Mouse (Mus musculus) E14TG2a.4 (cell line): ENCODE measurements around the gene Zc3hc1.
A peak's percentile ranks its signal among the peaks of the same experiment; 100 is the strongest.

ENCODE experiments used
- H3K27me3 ChIP-seq: 2 replicates; pipeline ENCODE4 v1.6.1; 2014; ENCODE audit warnings: low read length, control low read depth; ENCODE audit not compliant: insufficient read depth
- H3K36me3 ChIP-seq: 2 replicates; pipeline ENCODE4 v1.6.1; 2014; ENCODE audit warnings: low read length, control low read depth; ENCODE audit not compliant: insufficient read depth
- H3K4me1 ChIP-seq: replicated peaks from 2 replicates; pipeline ENCODE4 v1.6.1; 2014; ENCODE audit warnings: low read depth, low read length, control low read depth
- H3K4me3 ChIP-seq: replicated peaks from 2 replicates; pipeline ENCODE4 v1.5.1; 2014; ENCODE audit warnings: mild to moderate bottlenecking, low read length
- H3K9me3 ChIP-seq: 2 replicates; pipeline ENCODE4 v1.6.1; 2014; ENCODE audit warnings: low read length, control low read depth
- CTCF ChIP-seq: conservative IDR thresholded peaks from 2 replicates; pipeline ENCODE4 v1.5.1; 2014; ENCODE audit warnings: low read length
- NANOG ChIP-seq: IDR thresholded peaks from 2 replicates; pipeline ENCODE4 v1.6.1; 2014; ENCODE audit warnings: borderline replicate concordance, low read length, mixed read lengths
- POU5F1 ChIP-seq: IDR thresholded peaks from 2 replicates; pipeline ENCODE4 v1.6.1; 2014; ENCODE audit warnings: low read length, borderline replicate concordance

The Zc3hc1 gene

GRCm38 (mm10) chr6:30346737-30347136, 44.1 kb downstream of the Zc3hc1 start:
- no peaks in the 10 kb centered on the region for H3K9me3 ChIP-seq
- H3K4me1 ChIP-seq: peaks cover 3% of the 10 kb centered on the region; the same call in 1 of the 2 replicates
- TF ChIP-seq POU5F1 (no peak), CTCF (no peak), NANOG (no peak)
- no peak overlapping the region for H3K4me3 ChIP-seq
- no peaks in the 10 kb centered on the region for H3K36me3 ChIP-seq
- no peaks in the 10 kb centered on the region for H3K27me3 ChIP-seq

GRCm38 (mm10) chr6:30344032-30344431, 46.8 kb downstream of the Zc3hc1 start:
- no peaks in the 10 kb centered on the region; the same call in 1 of the 2 replicates for H3K4me1 ChIP-seq
- TF ChIP-seq POU5F1 (no peak), NANOG (no peak), CTCF (no peak)

GRCm38 (mm10) chr6:30340231-30340873, 50.5 kb downstream of the Zc3hc1 start:
- Histone ChIP-seq H3K9me3 (no peaks in the 10 kb centered on the region), H3K4me1 (peaks cover 15% of the 10 kb centered on the region)

More at GRCm38 (mm10) chr6:30344032-30344431, 46.8 kb downstream of the Zc3hc1 start:
- Histone ChIP-seq H3K36me3 (no peaks in the 10 kb centered on the region), H3K27me3 (no peaks in the 10 kb centered on the region), H3K9me3 (no peaks in the 10 kb centered on the region), H3K4me3 (no peak overlapping the region)

GRCm38 (mm10) chr6:30336912-30337311, 53.9 kb downstream of the Zc3hc1 start:
- Histone ChIP-seq H3K27me3 (no peaks in the 10 kb centered on the region), H3K4me3 (no peak overlapping the region), H3K9me3 (no peaks in the 10 kb centered on the region), H3K36me3 (no peaks in the 10 kb centered on the region), H3K4me1 (peaks cover 18% of the 10 kb centered on the region)
- TF ChIP-seq CTCF: no peak
- TF ChIP-seq NANOG: no peak
- TF ChIP-seq POU5F1: no peak

More at GRCm38 (mm10) chr6:30340231-30340873, 50.5 kb downstream of the Zc3hc1 start:
- Histone ChIP-seq H3K27me3 (no peaks in the 10 kb centered on the region), H3K36me3 (no peaks in the 10 kb centered on the region), H3K4me3 (no peak overlapping the region)
- TF ChIP-seq POU5F1 (no peak), NANOG (no peak), CTCF (no peak)

- TF ChIP-seq POU5F1: no peak
- no peak for TF ChIP-seq CTCF
- no peak for TF ChIP-seq NANOG
- no peaks in the 10 kb centered on the region for H3K36me3 ChIP-seq
- H3K27me3 ChIP-seq: no peaks in the 10 kb centered on the region; the same call in 1 of the 2 replicates
- H3K4me1 ChIP-seq: peaks cover 16% of the 10 kb centered on the region
- no peaks in the 10 kb centered on the region for H3K9me3 ChIP-seq
- no peak overlapping the region for H3K4me3 ChIP-seq
Observed at GRCm38 (mm10) chr6:30332262-30332661, 58.6 kb downstream of the Zc3hc1 start.

GRCm38 (mm10) chr6:30330706-30331105, 60.1 kb downstream of the Zc3hc1 start:
- no peaks in the 10 kb centered on the region for H3K9me3 ChIP-seq
- H3K27me3 ChIP-seq: peaks cover 3% of the 10 kb centered on the region; the same call in 1 of the 2 replicates
- H3K36me3 ChIP-seq: no peaks in the 10 kb centered on the region
- H3K4me3 ChIP-seq: no peak overlapping the region
- TF ChIP-seq POU5F1: no peak
- no peak for TF ChIP-seq NANOG
- H3K4me1 ChIP-seq: 0 out of 2 replicates have a peak, but pooled peaks cover 3% of the 10 kb centered on the region

GRCm38 (mm10) chr6:30325932-30326501, 64.8 kb downstream of the Zc3hc1 start:
- Histone ChIP-seq H3K4me1 (peaks cover 14% of the 10 kb centered on the region), H3K27me3 (peaks cover 3% of the 10 kb centered on the region; the same call in 1 of the 2 replicates), H3K9me3 (no peaks in the 10 kb centered on the region), H3K4me3 (no peak overlapping the region), H3K36me3 (no peaks in the 10 kb centered on the region)
- TF ChIP-seq POU5F1 (no peak), NANOG (no peak), CTCF (no peak)

- Histone ChIP-seq H3K4me1 (peaks cover 26% of the 10 kb centered on the region), H3K27me3 (no peaks in the 10 kb centered on the region), H3K4me3 (0 out of 2 replicates have a peak overlapping the region, but pooled peaks have one; percentile 20), H3K36me3 (no peaks in the 10 kb centered on the region), H3K9me3 (no peaks in the 10 kb centered on the region)
- no peak for TF ChIP-seq CTCF
- no peak for TF ChIP-seq NANOG
- TF ChIP-seq POU5F1: no peak
Observed at GRCm38 (mm10) chr6:30321002-30321401, 69.8 kb downstream of the Zc3hc1 start.
